Mouse (Mus musculus): ENCODE measurements around the gene Imp4. TPM values are rescaled to one million over a fixed set of nuclear protein-coding genes. Genes with fewer than 3 reads are reported as not detected.
"Not testable (repeated sequence)": the region's sequence is repeated elsewhere in the genome, so short reads cannot be mapped to it uniquely, and the experiment has no call there.

Gene Imp4
- polyA plus RNA-seq, 1 experiment from 2014 or later = 90.3 TPM

- no peak for ATAC-seq (ENCODE audit: insufficient number of reproducible peaks, insufficient read depth, low FRiP score, low TSS enrichment, low read depth)
- Histone ChIP-seq H3K4me3 (replicated peaks) (peak overlapping the region; percentile 60), H3K9me3 (peaks cover 26% of the 10 kb centered on the region), H3K27me3 (no peaks in the 10 kb centered on the region), H3K4me2 (peak overlapping the region; percentile 59), H3K36me3 (peaks cover 27% of the 10 kb centered on the region), H3K27ac (peak overlapping the region; percentile 86), H3K4me1 (replicated peaks) (peaks cover 10% of the 10 kb centered on the region), H3K9ac (replicated peaks) (peak overlapping the region; percentile 70)
- WGBS = 1% methylated on average over 30 of the region's 30 CpGs
Observed at GRCm38 (mm10) chr1:34434660-34435160, 4.9 kb upstream of the Imp4 start.

DNA sequence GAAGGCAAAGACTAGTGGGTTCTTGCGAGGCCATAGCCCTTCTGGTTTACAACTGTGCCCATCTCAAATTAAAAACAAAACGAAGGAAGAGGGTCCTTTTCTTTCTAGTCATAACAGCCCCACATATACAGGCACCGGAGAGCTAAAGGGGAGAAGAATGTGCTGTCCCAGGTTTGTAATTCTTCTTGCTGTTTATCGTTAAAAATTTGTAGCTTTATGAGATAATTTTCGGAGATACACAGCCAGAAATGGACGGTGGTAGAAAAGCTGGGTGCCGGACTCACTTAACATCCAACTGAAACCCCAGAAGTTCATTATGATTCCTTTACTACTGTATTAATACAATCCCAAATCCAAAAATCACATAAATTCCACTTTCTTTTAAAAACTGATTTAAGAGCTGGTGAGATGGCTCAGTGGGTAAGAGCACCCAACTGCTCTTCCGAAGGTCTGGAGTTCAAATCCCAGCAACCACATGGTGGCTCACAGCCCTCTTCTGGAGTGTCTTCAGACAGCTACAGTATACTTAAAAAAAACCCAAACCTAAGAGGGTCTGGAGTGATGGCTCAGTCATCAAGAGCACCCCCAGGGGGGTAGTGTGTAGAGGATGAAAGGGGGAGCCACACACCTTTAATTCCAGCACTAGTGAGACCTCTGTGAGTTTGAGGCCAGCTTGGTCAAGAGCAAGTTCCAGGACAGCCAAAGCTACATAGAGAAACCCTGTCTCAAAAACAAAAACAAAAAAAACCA is 4.1 kb upstream of the Imp4 start:
- no peaks in the 10 kb centered on the region for H3K27me3 ChIP-seq
- H3K9me3 ChIP-seq = peaks cover 18% of the 10 kb centered on the region
- H3K9ac ChIP-seq (replicated peaks) = peak overlapping the region; percentile 70
- peaks cover 10% of the 10 kb centered on the region for H3K4me1 ChIP-seq (replicated peaks)
- ATAC-seq (ENCODE audit: insufficient number of reproducible peaks, insufficient read depth, low FRiP score, low TSS enrichment, low read depth) = no peak
- peak overlapping the region; percentile 86 for H3K27ac ChIP-seq
- H3K4me2 ChIP-seq = peak overlapping the region; percentile 59
- peak overlapping the region; percentile 60 for H3K4me3 ChIP-seq (replicated peaks)
- peaks cover 24% of the 10 kb centered on the region for H3K36me3 ChIP-seq
- 29% methylated on average over 8 of the region's 8 CpGs for WGBS

GRCm38 (mm10) chr1:34436374-34436773 is 3.3 kb upstream of the Imp4 start:
- no peak for ATAC-seq (ENCODE audit: insufficient number of reproducible peaks, insufficient read depth, low FRiP score, low TSS enrichment, low read depth)
- Histone ChIP-seq H3K27me3 (no peaks in the 10 kb centered on the region), H3K4me3 (replicated peaks) (no peak overlapping the region), H3K4me2 (no peak overlapping the region), H3K27ac (no peak overlapping the region), H3K9me3 (peaks cover 10% of the 10 kb centered on the region), H3K4me1 (replicated peaks) (peaks cover 15% of the 10 kb centered on the region), H3K9ac (replicated peaks) (no peak overlapping the region), H3K36me3 (peaks cover 17% of the 10 kb centered on the region)
- 78% methylated on average over 3 of the region's 3 CpGs for WGBS

DNA sequence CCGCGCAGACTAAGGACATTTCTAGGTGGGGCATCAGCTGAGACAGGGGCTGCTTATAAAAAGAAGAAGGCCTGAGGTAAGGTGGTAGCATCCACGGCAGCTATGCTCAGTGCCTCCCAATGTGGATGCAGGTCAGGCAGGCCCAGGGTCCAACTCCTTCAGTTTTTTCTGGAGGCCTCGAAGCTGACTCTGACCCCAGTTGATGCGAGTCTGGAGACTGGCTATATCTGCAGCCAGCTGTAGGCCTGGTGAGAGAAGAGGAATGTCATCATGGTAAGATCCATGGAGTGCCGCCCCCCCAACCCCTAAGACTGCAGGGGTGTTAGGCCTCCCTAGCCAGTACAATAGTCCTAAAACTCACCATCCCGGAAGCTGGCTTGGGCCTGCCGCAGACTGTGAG is 2.3 kb upstream of the Imp4 start:
- H3K4me3 ChIP-seq (replicated peaks); H3K27ac ChIP-seq; H3K27me3 ChIP-seq; H3K4me2 ChIP-seq; H3K9me3 ChIP-seq; H3K9ac ChIP-seq (replicated peaks); ATAC-seq (ENCODE audit: insufficient number of reproducible peaks, insufficient read depth, low FRiP score, low TSS enrichment, low read depth): not testable (repeated sequence)
- peaks cover 19% of the 10 kb centered on the region for H3K36me3 ChIP-seq
- 95% methylated on average over 8 of the region's 8 CpGs for WGBS
- peaks cover 15% of the 10 kb centered on the region for H3K4me1 ChIP-seq (replicated peaks)

DNA sequence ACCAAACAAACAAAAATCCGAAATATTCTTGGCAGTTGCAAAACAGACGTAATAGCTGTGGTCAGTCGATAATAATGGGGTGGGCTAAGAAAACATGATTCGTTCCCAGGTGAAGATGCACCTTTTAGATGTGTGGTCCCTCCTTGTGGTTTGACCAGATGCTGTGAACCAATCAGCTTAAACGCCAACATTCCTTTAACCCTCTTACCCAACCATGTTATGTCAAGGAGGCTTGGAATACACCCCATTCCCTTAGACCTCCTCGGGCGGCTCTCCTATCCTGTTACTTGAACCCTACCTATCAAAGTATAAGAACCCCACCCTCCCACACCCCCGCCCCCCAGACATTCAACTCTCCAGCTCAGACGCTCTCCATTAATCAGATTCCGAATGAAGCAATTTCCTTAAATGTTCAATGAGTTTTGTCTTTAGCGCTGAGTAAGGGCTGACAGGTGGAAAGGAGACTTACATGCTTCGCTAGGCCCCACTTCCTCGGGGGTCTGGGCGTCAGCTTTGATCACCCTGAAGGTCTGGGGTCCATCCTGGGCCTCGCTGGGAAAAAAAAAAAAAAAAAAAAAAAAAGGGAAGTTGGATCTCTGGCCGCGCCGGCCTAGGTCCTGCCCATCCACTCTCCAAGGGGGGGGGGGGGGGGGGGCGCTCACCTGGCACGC is 1.1 kb upstream of the Imp4 start:
- peaks cover 15% of the 10 kb centered on the region for H3K4me1 ChIP-seq (replicated peaks)
- peak overlapping the region; percentile 70 for H3K4me3 ChIP-seq (replicated peaks)
- no peak for ATAC-seq (ENCODE audit: insufficient number of reproducible peaks, insufficient read depth, low FRiP score, low TSS enrichment, low read depth)
- no peaks in the 10 kb centered on the region for H3K27me3 ChIP-seq
- H3K4me2 ChIP-seq = peak overlapping the region; percentile 69
- WGBS = 43% methylated on average over 15 of the region's 20 CpGs
- H3K9me3 ChIP-seq = no peaks in the 10 kb centered on the region
- H3K36me3 ChIP-seq = peaks cover 29% of the 10 kb centered on the region
- H3K9ac ChIP-seq (replicated peaks) = peak overlapping the region; percentile 65; the same call in 1 of the 2 replicates
- no peak overlapping the region for H3K27ac ChIP-seq

GRCm38 (mm10) chr1:34439961-34440630 is 445 bp downstream of the Imp4 start:
- Histone ChIP-seq H3K36me3 (peaks cover 45% of the 10 kb centered on the region), H3K27ac (peak overlapping the region; percentile 73), H3K9ac (replicated peaks) (peak overlapping the region; percentile 70), H3K4me2 (peak overlapping the region; percentile 74), H3K27me3 (no peaks in the 10 kb centered on the region), H3K9me3 (no peaks in the 10 kb centered on the region), H3K4me1 (replicated peaks) (peaks cover 9% of the 10 kb centered on the region), H3K4me3 (replicated peaks) (peak overlapping the region; percentile 70)
- 6% methylated on average over 31 of the region's 31 CpGs for WGBS
- peak; percentile 57 for ATAC-seq (ENCODE audit: insufficient number of reproducible peaks, insufficient read depth, low FRiP score, low TSS enrichment, low read depth)

DNA sequence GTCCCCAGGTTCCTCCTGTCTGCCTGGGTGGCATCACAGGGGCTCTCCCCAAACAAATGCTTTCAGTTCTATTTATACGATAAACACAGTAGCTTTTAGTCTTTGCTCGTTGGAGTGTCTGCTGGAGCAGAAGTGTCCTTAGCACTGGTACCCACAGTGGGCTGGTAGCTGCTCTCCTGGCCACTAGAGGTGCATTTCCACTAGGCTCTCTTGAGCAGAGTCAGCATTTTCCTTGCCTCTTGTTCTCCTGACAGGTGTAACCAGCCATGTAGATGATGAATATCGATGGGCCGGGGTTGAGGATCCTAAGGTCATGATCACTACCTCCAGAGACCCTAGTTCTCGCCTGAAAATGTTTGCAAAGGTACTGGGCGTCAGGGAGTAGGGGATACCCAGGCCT is 3.5 kb downstream of the Imp4 start:
- no peaks in the 10 kb centered on the region for H3K9me3 ChIP-seq
- peaks cover 47% of the 10 kb centered on the region for H3K36me3 ChIP-seq
- 90% methylated on average over 6 of the region's 6 CpGs for WGBS
- H3K4me3 ChIP-seq (replicated peaks) = no peak overlapping the region
- H3K9ac ChIP-seq (replicated peaks) = no peak overlapping the region
- no peaks in the 10 kb centered on the region for H3K27me3 ChIP-seq
- no peak overlapping the region for H3K27ac ChIP-seq
- no peak for ATAC-seq (ENCODE audit: insufficient number of reproducible peaks, insufficient read depth, low FRiP score, low TSS enrichment, low read depth)
- peaks cover 9% of the 10 kb centered on the region for H3K4me1 ChIP-seq (replicated peaks)
- no peak overlapping the region for H3K4me2 ChIP-seq

DNA sequence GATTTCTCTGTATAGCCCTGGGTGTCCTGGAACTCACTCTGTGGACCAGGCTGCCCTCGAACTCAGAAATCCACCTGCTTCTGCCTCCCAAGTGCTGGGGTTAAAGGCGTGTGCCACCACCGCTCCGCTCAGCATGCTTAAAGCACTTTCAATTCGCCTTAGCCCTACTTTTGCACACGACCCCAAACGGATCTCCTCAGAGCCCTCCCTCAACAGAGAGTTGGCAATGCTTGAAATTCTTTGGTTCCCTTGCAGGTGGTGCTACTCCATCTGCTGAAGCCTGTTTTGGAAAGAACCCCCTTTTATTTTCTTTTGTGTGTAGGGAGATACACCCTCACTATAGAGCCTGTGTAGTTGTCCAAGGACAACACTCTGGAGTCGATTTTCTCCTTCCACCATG is 18.8 kb downstream of the Imp4 start:
- H3K4me3 ChIP-seq (replicated peaks) = no peak overlapping the region
- H3K4me2 ChIP-seq = no peak overlapping the region
- peaks cover 54% of the 10 kb centered on the region for H3K27me3 ChIP-seq
- no peak overlapping the region for H3K9ac ChIP-seq (replicated peaks)
- H3K36me3 ChIP-seq = no peaks in the 10 kb centered on the region
- no peaks in the 10 kb centered on the region for H3K9me3 ChIP-seq
- no peak for ATAC-seq (ENCODE audit: insufficient number of reproducible peaks, insufficient read depth, low FRiP score, low TSS enrichment, low read depth)
- no peak overlapping the region for H3K27ac ChIP-seq
- WGBS = 33% methylated on average over 8 of the region's 8 CpGs
- H3K4me1 ChIP-seq (replicated peaks) = peaks cover 9% of the 10 kb centered on the region

- peak within 1 kb of the TSS; percentile 51 for H3K9ac ChIP-seq (replicated peaks)
- peak within 1 kb of the TSS; percentile 59 for H3K4me3 ChIP-seq (replicated peaks)
- H3K27ac ChIP-seq = no peak within 1 kb of the TSS
- peaks cover 57% of the 10 kb centered on the region for H3K27me3 ChIP-seq
- ATAC-seq (ENCODE audit: insufficient number of reproducible peaks, insufficient read depth, low FRiP score, low TSS enrichment, low read depth) = peak; percentile 88
- H3K9me3 ChIP-seq = no peaks in the 10 kb centered on the region
- under 1% methylated on average over 48 of the region's 48 CpGs for WGBS
- H3K4me2 ChIP-seq = peak within 1 kb of the TSS; percentile 80
- peaks cover 9% of the 10 kb centered on the region for H3K4me1 ChIP-seq (replicated peaks)
- H3K36me3 ChIP-seq = no peaks in the 10 kb centered on the region
Observed at GRCm38 (mm10) chr1:34459284-34460060, 19.8 kb downstream of the Imp4 start, which contains the start of gene Ptpn18. TSS of gene Ptpn18 (plus strand) at chr1:34459762.

- peak overlapping the region; percentile 80 for H3K4me2 ChIP-seq
- peaks cover 1% of the 10 kb centered on the region; the same call in 1 of the 2 replicates for H3K9me3 ChIP-seq
- H3K4me3 ChIP-seq (replicated peaks) = peak overlapping the region; percentile 59
- H3K9ac ChIP-seq (replicated peaks) = peak overlapping the region; percentile 51; the same call in 1 of the 2 replicates
- H3K27ac ChIP-seq = no peak overlapping the region
- WGBS = 1% methylated on average over 15 of the region's 15 CpGs
- ATAC-seq (ENCODE audit: insufficient number of reproducible peaks, insufficient read depth, low FRiP score, low TSS enrichment, low read depth) = no peak; the same call in 1 of the 2 replicates
- H3K27me3 ChIP-seq = peaks cover 57% of the 10 kb centered on the region
- H3K36me3 ChIP-seq = no peaks in the 10 kb centered on the region
- peaks cover 9% of the 10 kb centered on the region for H3K4me1 ChIP-seq (replicated peaks)
Observed at GRCm38 (mm10) chr1:34460061-34460441, 20.4 kb downstream of the Imp4 start.

Measured in limb, embryonic 12.5 days (tissue).